Mouse (Mus musculus) spleen, postnatal 14 days (tissue): ENCODE measurements around the gene Ttbk1.

Experiments
- DNase-seq, 2 experiments: peaks; one replicate each; pipeline ENCODE4 v3.0.0; 2021 to 2022; ENCODE audit warnings: low spot score in 2 of 2

Gene Ttbk1

DNA sequence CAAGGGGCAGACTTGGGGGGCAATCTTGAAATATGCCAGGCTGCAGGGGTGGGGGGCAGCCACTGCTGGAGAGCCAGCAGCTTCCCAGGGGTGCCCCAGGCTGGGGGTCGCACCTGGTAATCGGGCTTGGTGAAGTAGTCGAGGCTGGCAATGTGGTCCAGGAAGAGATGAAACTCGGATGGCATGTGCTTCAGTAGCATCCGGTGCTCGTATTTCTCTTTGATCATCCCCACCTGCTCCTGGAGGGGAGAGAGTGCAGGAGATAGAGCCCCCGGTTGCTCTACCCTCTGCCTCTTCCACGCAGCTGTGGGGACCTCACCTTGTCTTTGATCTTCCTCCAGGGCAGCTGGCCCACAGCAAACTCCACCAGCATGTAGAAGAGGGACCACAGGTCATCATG lies 10.9 kb downstream of the Ttbk1 start:
- no peak for DNase-seq

DNA sequence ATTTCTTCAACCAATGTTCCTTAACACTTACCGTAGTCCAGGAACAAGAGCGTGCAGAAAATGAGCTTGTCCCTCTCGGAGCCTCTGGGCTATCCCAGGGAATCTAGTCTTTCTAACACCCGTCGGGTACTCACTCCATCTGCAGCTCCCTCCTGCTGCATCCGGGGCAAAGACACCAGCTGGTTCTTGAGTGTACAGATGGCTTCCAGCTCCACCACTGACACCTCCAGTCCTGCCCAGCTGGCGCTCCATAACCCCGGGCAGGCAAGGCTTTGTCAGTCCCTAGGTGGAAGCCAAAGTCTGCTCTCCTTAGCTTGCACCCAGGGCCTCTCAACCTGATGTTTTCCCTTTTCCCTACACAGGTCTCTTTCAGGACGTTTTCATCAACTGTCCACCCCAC lies 19.6 kb downstream of the Ttbk1 start:
- no peak for DNase-seq

DNA sequence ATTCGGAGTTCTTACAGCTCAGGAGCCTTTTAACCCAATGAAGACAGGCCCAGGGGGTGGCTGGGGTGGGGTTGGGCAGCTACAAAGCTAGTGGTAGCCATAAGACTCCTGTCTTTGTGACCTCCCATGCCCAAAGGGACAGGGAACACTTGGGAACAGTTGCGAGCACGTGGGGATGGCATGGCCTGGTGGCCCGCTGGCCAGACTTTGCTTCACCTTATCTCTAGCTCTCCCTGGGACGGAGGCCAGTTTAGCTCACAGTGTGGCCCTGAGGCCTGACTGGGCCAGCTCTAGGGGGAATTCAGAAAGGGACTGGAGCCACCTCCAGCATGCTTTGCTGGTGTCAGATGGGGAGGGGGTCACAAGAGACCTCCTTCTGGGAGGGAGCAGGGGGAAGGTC lies 25.2 kb downstream of the Ttbk1 start:
- DNase-seq, result no peak

DNA sequence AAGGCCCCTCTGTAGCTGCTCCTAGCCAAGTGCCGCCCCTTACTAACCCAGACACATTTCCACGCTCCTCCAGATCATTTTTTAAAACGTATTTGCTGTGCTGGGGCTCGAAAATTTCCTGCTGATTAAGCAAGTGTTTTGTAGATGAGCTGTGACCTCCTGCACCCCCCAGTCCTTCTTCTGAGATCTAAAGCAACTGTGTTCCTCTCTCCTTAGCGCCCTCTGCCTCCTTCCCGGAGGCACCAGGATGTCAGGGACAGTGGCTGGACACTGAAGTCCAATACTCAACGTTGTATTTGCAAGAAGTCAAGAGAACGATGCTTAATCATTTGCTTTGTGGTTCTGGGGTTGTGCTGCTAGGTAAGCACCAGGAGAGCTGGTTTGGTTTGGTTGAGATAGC lies 26.1 kb downstream of the Ttbk1 start:
- DNase-seq, result no peak

DNA sequence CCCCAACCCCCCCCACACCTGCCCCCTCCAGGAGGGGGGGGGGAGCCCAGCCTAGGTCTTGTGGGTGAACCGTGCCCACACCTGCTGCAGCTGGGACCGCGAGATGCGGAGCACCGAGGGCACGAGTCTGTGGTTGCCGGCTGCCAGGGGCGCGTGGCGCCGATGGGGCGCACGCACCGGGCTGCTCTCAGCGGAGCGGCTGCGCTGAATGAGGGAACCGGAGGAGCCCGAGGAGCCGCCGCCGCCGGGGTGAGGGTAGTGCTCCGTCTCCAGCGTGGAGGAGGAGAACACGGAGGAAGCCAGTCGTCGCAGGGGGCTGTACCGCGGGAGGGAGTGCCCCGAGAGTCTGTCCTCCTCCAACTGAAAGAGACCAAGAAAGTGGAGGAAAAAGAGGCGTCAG lies 26.8 kb downstream of the Ttbk1 start:
- DNase-seq, result no peak

DNA sequence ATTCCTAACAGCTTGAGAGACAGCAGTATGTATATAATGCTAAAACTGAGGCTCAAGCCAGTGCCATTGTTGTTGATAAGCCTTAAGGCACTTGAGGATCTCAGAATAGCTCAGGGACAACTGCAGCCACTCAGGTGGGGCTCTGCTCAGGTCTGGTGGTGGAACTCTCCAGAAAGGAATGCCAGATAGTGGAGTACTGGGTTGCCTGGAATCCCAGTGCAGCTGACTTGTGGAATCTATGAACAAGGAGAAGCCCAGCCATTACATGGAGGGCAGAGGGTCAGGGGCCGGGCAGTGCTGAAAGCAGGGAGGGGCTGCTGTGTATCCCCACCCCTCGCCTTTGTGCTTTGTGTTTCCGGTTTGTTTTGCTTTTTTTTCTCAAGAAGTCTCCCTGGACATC lies 29.0 kb downstream of the Ttbk1 start:
- no peak for DNase-seq

DNA sequence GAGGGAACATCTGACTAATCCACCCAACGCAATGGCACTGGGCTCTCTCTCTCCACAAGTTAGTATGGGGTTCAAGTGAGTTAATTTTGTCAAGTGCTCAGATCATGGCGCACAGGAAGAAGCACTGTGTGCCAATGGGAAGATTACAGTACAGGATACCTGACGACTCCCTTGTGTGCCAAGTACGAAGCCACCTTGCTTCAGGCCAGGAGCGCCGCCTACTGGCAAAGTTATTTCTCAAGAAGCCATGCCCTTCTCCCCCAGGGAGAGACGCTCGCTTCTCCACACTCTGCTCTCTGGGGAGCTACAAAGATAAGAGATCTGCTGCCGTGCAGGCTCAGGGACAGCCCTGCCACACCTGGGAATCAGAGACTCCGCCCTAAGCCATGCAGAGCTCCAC lies 29.7 kb downstream of the Ttbk1 start:
- DNase-seq, result peak in 1 of 2 experiments; percentile 40

DNA sequence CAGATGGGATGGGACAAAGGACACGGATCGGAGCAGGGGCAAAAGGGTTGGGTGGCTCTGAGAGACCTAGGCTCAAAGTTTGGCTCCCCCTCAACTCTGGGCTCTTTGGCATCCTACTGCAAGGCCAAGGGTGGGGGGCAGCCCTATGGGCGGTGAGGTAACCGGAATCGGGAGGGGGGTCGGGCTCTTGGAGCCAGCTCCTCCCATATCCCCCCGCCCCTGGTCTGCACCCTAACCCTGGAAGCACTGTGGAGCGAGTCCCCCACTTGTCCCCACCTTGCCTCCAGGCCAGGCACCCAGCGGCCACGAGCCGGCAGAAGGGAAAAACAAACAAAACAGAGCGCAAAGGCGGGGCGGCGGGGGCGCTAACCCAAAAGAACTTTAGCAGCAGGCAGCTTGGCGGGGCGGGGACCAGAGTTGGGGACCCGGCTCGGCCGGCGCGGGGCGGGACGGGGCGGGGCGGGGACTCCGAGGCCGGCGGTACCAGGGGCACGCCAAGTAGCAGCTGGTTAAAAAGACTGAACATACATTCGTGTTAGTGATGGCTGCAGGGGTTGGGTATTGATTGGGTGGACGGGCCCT lies 32.3 kb downstream of the Ttbk1 start:
- DNase-seq, result no peak

DNA sequence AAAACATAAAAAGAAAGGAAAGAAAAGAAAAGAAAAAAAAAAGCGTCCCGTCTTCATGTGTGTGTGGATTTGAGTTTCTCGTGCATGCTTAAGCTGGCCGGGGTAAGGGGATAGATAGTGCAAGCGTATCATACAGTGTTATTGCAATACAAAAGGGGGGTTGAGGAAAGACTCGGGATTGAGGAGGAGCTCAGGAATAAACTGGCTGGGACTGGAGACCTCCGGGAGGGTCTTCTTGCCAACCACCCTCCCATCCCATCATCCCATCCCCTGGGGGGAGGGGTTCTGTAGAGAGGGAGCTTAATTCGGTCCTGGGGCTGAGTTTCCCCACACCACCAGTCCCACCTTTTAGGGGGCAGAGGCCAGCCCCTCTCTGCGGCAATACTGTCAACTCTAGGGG lies 32.9 kb downstream of the Ttbk1 start:
- no peak for DNase-seq

DNA sequence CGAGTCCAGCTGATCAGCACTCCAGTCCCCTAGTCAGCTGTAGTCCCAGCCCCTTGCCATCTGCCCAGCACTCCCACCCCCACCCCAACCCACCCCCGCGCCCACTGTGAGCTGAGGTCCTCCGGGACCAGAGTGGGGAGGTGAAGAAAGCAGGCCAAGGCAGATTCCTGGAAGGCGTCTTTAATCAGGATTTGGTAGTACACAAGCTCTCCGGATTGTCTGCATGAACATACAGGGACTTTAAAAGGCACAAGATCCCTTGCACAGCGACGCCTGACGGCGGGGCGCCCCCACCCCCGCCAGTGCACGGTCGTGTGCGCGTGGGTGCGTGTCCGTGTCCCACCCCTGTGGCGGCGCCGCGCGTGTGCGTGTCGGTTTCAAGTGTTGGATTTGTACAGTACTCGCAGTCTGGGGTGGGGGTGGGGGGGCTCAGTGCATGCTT lies 33.5 kb downstream of the Ttbk1 start:
- no peak for DNase-seq

DNA sequence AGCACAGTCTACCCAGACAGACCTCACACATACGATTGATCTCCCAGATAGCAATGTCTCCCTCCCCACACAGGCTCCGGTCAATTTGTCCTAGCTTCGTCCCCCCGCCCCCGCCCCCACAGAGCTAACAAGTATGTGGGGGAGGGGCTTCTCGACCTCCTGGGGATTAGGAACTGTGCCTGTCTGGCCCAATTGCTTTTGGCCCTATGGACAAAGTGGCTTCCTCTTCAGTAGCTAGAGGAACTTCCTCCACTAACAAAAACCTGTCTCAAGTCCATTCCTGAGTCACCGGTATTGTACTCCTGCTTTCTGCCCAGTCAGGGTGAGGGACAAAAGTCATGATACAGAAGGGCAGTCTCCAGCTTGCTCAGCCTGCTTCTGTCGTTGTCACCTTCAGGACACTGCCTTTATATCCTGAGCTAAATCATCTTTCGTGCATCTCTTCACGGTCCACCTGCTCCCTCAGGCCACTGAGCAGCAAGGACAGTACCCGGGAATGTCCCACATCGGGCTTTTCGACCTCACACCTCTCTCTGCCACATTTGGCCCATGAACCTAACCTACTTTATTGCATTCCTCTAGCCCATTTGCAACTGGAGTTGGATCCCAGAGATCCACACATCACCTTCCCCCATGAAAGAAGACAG lies 34.0 kb downstream of the Ttbk1 start:
- no peak for DNase-seq

DNA sequence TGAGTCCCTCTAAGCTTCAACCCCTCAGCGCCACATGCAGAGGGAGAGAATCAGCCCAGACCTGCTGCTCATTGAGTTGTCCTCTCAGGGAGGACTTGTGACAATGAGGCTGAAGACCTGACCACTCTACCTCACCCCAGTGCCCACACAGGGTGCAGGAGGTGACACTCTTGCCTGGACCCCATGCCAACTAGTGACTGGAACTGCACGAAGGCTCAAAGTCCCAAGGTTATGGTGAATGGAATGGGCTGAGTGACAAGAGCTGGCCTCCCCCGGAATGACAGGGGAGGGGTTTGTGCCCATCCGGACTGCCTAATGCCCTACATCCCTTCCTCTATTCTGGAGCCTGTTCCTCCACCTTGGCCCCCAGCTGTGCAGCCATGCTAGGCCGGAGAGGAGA lies 34.8 kb downstream of the Ttbk1 start:
- no peak for DNase-seq

DNA sequence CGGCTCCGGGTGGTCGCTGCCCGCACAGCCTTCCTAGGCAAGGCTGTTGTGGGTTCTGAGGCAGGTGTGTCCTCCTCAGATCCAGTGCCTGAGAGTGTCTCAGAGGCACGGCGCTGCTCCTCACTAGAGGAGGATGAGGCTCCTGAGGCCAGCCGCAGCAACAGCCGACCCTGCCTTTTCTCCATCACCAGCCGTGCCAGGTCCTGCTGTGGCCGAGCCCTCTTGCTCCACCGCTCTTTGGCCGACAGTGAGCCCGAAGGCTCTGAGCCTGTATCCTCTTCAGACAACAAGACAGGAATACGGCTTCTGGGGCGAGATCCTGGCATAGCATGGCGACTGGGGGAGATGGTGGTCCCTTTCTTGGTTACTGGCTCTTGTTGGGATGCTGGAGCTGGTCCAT lies 41.2 kb downstream of the Ttbk1 start:
- no peak for DNase-seq

DNA sequence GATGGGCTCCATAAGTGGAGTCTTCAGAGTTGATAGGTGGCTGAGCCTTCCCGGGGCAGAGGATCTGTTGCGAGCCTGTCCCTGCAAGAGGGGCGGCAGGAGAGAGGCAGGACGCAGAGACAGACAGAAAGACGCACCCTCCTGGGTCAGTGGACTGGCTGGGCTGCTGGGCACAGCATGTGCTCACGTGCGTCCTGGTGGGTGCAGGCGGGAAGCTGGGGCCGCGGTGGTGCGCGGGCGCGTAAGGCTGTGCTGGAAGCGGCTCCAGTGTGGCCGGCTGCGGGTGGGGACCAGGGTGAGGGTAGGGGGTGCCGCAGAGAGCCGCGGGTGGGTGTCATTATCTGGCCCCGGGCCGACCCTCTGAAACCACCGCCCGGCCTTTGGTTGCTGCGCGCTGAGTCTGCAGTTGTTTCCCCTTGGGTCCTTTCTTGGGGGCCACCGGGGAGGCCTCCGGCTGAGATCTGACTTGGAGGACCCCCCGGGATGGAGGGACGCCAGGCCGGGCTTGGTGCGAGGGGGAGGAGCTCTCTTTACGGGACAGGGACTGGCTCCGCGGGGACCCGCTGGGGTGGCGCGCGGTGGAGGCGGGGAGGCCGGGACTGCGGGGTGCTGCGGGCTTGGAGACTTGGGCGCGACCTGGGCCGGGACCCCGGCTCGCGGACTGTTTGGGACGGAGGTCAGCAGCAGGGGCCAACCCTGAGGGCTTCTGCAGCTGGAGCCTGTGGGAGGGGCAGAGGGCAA lies 42.5 kb downstream of the Ttbk1 start:
- DNase-seq, result no peak

DNA sequence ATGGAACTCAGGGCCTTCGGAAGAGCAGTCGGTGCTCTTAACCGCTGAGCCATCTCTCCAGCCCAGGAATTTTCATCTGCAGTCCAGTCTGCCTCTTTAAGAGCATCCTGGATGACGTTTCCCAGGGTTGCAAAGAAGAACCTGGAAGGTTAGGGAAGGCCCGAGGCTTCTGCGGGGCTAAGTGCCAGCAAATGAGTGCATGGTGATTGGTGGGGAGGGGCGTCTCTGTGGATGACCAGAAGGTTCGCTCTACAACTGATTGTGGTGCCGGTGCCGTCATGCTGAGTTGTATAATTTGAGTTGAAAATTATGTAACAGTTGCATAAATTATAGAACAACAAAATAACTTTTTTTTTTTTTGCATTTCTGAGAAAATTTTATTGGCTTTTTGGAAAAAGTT lies 48.3 kb downstream of the Ttbk1 start:
- DNase-seq, result no peak

DNA sequence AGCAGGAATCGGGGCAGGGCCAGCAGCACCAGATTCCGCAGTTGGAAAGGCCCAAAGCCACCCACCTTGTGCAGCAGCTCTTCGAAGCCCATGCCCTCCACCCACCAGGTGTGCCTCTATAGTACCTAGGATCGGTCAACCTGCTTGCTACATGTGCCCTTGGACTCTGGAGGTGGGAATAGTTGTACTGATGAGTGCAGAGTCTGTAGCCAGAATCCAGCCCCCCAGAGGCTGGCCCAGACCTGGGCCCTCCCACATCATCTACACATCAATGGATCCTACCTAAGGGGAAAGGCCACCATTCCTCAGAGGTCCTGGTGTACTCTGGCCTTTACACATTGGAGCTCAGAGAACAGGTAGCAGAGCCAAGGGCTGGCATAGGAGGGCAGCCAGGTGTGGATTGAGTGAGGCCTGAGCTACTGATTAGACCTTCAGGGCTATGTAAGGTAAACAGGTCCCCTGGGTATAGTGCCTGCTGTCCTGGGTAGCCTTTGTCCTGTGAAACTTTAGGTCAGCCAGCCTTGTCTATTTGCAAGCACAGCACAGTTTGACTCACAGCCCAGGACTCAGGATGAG lies 49.1 kb downstream of the Ttbk1 start, which contains the start of gene Slc22a7:
Gene Slc22a7 (minus strand): TSS at position 160 of the 576 bp plus-strand sequence.
- no peak for DNase-seq

DNA sequence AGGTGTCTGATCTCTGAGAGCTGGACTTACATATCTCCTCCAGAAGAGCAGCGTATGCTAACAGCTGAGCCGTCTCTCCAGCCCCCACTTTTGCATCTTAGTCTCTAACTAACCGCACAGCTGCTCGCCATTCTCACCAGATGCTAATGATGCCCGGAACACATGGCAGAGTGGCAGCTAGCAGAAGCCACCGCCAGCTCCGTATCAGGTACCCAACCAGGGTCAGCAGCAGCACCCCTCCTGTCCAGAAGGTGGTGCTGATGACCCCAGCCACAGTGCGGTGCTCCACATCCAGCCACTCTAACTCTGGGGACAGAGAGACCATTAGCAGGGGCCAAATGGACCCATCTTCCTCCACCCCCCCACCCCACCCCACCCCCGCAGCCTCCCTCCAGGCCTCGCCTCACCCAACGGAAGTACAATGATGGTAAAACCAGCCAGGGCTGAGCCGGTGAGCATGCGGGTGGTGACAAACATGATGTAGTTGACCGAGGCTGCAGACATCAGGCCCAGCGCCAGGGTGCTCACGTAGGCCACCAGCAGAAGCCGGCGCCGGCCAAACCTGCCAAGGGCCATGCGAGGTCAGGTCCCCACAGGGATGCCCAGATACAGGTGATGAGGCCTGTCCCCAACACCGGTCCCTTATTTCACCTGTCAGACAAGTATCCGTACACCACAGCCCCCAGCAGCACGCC lies 50.7 kb downstream of the Ttbk1 start:
- DNase-seq, result no peak

DNA sequence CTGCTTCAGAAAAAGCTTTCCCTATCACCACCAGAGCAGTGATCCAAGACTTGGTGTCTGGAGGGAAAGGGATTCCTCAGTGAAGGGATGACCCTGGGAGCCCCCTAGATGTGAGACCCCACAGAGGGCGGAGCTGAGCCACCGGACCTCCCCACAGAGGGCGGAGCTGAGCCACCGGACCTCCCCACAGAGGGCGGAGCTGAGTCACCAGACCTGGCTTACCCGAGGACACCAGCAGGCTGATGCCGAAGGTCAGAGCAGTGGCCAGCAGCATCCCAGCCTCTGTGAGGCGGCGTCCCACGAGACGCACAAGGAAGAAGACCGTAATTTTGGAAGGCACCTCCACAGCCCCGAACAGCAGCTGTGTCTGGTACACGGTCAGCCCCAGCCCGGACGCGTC lies 53.8 kb downstream of the Ttbk1 start:
- no peak for DNase-seq

DNA sequence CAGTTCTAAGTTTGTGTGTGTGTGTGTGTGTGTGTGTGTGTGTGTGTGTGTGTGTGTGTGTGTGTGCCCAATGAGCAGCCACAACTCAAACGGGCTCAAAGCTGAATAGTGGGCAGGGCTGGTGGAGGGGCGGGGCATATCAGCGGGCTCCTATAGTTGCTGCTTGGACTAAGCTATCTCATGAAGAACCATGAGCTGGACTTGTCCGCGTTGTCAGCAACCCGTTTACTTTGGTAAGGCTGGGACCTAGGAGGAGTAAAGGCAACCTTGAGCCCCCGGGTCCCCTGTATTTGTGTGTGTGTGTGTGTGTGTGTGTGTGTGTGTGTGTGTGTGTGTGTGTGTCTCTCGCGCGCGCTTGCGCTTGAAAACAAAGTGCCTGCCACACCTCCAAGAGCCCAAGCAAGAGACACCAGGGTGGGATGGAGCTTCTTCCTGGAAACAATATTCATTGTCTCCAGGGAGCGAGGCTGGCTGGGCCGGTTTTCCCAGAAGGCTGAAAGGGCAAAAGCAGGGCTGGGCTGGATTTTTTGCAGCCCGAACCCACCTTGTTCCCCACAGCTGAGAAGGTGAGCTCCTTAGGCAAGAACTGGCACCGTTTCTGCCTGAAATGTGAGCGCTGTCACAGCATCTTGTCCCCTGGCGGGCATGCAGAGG lies 58.6 kb downstream of the Ttbk1 start, which contains the start of gene Crip3:
Gene Crip3 (plus strand): TSS at position 166 of the 654 bp plus-strand sequence.
- no peak for DNase-seq

DNA sequence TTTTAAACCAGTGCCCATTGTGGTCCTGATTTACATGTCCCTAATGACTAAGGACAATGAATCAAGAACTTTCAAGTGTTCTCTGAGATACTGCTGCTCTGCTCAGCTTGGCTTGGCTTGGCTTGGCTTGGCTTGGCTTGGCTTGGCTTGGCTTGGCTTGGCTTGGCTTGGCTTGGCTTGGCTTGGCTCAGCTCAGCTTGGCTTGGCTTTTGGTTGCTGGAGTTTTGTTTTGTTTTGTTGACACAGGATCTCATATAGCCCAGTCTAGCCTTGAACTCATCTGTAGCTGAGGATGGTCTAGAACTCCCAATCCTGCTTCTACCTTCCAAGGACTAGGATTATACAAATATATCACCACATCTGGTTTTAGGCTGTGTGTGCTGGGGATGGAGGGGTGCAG lies 61.0 kb downstream of the Ttbk1 start:
- DNase-seq, result no peak

DNA sequence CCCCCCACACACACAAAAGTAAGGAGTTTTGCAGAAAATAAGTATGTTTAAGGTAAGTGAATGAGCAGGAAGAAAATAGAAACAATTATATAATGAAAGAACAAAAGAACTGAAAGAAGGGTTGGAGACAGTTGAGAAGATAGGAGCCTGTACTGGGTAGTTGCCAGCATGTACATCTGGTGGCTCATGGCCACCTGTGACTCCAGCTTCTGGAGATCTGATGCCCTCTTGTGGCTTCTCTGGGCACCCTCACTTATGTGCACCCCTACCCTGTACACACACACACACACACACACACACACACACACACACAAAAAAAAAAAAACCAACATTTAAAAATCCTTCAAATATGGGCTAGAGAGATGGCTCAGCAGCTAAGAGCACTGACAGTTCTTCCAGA lies 67.8 kb downstream of the Ttbk1 start:
- no peak for DNase-seq

DNA sequence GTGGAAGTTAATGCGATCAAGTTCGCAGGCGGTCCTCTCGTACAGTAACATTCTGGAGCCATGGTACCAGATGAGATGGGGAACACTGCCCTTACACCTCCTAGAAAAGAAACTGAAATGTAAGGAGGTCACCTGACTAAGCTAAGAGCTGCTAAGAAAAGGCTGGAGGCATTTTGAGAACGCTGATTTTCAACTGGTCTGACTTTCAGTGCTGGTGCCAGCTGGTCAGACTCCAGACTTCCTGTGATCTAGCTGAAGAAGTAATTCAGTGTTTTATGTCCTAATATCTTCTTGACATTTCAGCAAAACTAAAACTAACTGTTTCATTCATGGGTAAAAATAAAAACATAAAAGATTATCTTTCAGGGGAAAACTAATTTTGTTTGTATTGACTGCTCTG lies 68.8 kb downstream of the Ttbk1 start:
- no peak for DNase-seq
